Mouse (Mus musculus) lung, adult 2 months (tissue): Measurements from ENCODE around the gene Fli1. TPM values are rescaled to one million over a fixed set of nuclear protein-coding genes. Genes with fewer than 3 reads are reported as not detected.

ENCODE experiments used
- DNase-seq: peaks from one replicate; pipeline ENCODE4 v3.0.0; 2022
- H3K4me1 ChIP-seq: fragments of 200-500 bp; 2 replicates; pipeline ENCODE4 v1.6.1; 2011; ENCODE audit warnings: low read length; ENCODE audit not compliant: control insufficient read depth, insufficient read depth
- H3K4me3 ChIP-seq: fragments of 200-500 bp; replicated peaks from 2 replicates; pipeline ENCODE3; 2011; ENCODE audit warnings: low read depth, mild to moderate bottlenecking, control low read depth, low read length; ENCODE audit errors: extremely low read depth
- CTCF ChIP-seq: fragments of 200-500 bp; IDR thresholded peaks from 2 replicates; pipeline ENCODE4 v1.5.1; 2011; ENCODE audit warnings: mild to moderate bottlenecking, low read length, control low read depth; ENCODE audit not compliant: insufficient read depth
- POLR2A ChIP-seq: fragments of 200-500 bp; IDR thresholded peaks from 2 replicates; pipeline ENCODE4 v1.6.1; 2011; ENCODE audit warnings: low read depth, mild to moderate bottlenecking, control low read depth, low read length, borderline replicate concordance; ENCODE audit errors: extremely low read depth
- WGBS: fragments of 180-500 bp; shearing (Covaris S2); methylation state at CpG from one replicate; pipeline ENCODE4 v1.1.7; 2018; 5-methylcytosine and 5-hydroxymethylcytosine counted together
- polyA plus RNA-seq: library from polyadenylated mRNA; depleted of rRNA; stranded (reverse); fragments of >200 nt; gene quantifications from 2 replicates; pipeline ENCODE4 v1.2.3, GENCODE M21; 2012

Fli1 gene
- polyA plus RNA-seq, 1 experiment: 14.1 TPM

DNA sequence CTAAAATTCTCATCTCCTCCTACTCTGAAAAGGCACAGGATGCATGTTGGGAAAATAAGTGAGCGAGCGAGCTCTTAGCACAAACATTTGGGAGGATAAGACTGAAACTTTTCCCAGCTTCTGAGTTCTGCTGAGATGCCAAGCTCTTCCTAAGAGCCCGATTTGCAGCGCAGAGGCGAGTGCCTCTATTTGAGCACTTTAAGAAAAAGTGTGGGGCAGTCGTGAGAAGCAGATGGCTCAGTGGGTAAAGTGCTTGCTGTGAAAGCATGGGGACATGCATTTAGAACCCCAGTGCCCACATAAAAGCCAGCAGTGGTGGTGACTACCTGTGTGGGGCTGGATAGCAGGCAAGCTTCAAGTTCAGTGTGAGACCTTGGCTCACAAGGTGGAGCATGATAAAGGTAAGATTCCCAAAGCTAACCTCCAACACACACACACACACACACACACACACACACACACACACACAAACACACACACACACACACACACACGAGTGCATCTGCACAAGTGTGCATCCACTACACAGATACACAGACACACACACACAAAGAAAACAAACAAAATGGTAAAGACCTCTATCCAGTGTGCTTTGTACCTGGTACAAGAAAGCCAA lies 37.1 kb downstream of the Fli1 start:
- H3K4me3 ChIP-seq: no peak overlapping the region
- TF ChIP-seq CTCF (no peak), POLR2A (no peak)
- H3K4me1 ChIP-seq: peaks cover 42% of the 10 kb centered on the region
- WGBS: 73% methylated on average over 7 of the region's 7 CpGs
- DNase-seq: no peak

DNA sequence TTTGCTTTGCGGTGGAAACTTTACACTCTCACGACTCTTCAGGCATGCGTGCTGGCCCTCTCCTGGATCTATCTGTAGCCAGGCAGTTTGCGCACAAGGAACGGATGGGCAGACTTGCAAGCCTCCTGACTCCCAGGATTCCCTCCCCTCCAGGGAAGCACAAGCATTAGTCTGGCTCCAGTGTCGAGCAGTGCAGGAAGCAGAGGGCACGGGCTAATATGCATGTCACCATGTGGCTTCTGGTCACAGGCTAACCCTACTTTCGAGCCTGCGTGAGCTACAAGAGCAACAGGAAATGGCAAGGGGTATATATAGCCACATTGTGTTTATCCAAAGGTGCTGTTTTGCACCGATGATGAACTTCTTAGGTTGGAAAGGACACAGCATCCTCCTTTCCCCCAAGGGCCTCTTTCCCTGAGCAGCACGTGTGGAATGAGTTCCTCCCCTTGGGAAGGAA lies 38.6 kb downstream of the Fli1 start:
- TF ChIP-seq POLR2A: no peak
- TF ChIP-seq CTCF: no peak
- H3K4me3 ChIP-seq: no peak overlapping the region
- 34% methylated on average over 11 of the region's 11 CpGs for WGBS
- peaks cover 50% of the 10 kb centered on the region for H3K4me1 ChIP-seq
- no peak for DNase-seq

DNA sequence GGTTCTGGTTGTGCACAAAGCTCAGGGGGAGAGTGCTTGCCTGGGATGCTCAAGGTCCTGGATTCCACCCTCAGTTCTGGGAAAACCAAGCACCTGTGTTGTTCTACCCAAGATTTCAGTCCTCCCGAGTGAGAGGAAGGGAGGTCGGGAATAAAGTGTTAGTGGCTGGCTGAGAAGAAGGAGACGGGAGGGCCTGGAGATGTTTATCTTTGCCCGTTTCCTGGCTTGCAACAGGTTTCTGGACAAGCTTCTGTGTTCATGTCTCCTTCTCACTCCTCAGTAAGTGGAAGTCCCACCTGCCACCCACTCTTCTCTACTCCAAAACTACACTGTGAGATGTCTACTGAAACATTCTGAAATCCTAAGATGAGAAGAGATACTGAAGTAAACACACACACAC lies 39.2 kb downstream of the Fli1 start:
- Histone ChIP-seq H3K4me1 (peaks cover 48% of the 10 kb centered on the region), H3K4me3 (no peak overlapping the region)
- TF ChIP-seq POLR2A (no peak), CTCF (no peak)
- WGBS: 26% methylated on average over 4 of the region's 4 CpGs
- no peak for DNase-seq

DNA sequence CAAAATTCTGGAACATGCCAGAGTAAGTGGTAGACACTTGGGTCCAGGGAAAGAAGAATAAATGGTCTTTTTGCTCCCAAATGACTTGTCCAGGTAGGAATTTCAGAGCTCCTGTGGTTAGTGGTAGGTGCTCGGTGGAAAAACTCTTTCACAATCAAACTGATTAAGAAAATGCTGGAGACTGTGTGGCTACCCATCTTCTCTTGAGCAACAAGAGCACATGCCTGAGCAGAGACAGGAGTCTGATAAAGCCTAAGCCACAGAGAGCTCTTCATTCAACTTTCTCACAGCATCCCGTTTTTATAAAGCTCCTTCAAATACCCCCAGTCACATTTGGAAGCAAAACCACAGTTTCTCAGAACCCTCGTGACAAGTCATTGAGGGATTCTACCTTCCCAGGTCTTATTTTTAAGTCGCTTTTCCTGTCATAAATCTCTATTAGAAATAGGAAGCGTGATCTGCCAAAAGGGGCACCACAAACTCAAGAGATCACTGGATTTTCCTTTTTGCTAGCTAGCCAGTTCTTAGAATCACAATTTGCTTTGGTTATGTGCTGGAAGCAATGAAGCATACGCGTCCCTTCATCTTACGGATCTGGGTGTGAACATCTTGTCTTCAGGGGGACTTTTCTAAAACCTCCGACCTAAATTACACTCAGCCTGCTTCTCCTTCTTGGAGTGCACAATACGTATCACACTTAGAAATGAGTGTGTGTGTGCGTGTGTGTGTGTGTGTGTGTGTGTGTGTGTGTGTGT lies 40.2 kb downstream of the Fli1 start:
- Histone ChIP-seq H3K4me1 (peaks cover 44% of the 10 kb centered on the region), H3K4me3 (no peak overlapping the region)
- no peak for DNase-seq
- TF ChIP-seq CTCF (no peak), POLR2A (no peak)
- 67% methylated on average over 11 of the region's 11 CpGs for WGBS

DNA sequence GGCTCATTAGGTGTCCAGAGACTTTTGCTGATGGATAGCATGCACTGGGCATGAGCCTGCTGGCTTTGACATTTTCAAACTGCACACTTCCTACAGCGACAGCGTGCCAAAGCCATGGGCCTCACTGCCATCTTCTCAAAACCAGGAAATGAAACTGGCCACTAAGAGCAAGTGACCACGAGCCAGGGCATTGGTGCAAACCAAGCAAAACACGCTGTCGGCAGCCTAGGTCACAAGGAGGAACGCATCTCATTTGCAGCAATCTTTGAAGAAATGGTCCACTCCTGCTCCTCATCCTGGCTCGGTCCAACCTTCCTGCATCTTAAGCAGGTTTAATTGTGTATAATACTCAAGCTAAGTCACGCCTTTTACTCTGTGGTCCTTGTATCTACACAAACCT lies 41.8 kb downstream of the Fli1 start:
- WGBS: 74% methylated on average over 8 of the region's 8 CpGs
- DNase-seq: no peak
- H3K4me3 ChIP-seq: no peak overlapping the region
- no peak for TF ChIP-seq CTCF
- no peak for TF ChIP-seq POLR2A
- H3K4me1 ChIP-seq: peaks cover 33% of the 10 kb centered on the region

DNA sequence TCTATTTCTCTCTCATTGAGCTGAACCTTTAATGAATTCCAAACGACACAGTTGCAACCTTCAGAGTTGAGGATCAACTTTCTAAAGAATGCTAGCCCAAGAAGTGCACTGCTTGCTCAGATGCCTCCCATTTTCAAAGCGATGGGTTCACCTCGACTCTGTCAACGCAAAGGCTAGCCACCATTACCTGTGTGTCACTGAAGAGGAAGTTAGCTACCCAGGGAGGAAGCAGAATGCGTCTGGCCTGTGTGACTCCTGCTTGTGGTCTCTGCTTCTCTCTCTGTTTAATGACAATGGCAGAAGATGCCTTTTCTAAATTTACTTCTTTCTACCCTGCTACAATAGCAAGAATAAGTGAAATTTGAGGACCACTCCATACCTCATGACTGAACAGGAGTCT lies 42.6 kb downstream of the Fli1 start:
- TF ChIP-seq CTCF: no peak
- peaks cover 28% of the 10 kb centered on the region for H3K4me1 ChIP-seq
- 50% methylated on average over 5 of the region's 5 CpGs for WGBS
- DNase-seq: no peak
- no peak overlapping the region for H3K4me3 ChIP-seq

DNA sequence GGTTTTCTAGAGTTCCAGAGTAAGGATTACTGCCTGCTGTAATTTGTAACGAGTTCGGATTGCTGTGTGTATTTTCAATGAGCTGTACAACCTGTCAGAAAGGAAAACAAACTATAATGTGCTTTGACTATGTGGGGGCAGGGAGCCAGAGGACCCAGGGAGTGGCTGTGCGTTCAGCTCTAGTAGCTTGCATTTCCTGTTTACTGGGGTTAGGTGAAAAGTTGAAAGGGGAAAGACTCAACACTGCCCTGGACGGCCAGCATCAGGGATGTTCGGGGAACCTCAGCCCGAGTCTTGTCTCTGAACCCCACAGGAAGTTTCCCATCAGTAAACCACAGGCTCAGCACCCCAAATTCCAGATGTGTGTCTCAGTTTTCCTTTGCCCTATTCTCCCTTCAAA lies 43.2 kb downstream of the Fli1 start:
- no peak overlapping the region for H3K4me3 ChIP-seq
- 37% methylated on average over 6 of the region's 6 CpGs for WGBS
- DNase-seq: no peak
- H3K4me1 ChIP-seq: peaks cover 28% of the 10 kb centered on the region
- TF ChIP-seq CTCF (no peak), POLR2A (no peak)

DNA sequence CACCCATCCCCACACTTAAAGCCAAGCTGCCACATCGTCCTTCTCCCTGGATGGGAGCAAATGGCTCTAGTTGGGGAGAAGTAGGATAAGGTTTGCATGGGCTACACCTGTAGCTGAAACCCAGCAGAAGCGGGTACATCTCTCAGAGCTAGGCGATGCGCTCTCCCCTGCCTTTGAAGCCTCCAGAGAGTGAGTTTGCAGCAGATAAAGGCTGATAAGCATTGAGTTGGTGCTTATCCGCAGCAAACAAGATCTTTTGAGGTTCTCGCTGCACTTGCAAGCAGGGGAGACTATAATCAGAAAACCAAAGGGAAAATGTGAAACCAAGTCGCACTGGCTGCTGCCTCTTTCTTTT lies 47.0 kb downstream of the Fli1 start:
- H3K4me1 ChIP-seq: peaks cover 11% of the 10 kb centered on the region
- no peak for DNase-seq

DNA sequence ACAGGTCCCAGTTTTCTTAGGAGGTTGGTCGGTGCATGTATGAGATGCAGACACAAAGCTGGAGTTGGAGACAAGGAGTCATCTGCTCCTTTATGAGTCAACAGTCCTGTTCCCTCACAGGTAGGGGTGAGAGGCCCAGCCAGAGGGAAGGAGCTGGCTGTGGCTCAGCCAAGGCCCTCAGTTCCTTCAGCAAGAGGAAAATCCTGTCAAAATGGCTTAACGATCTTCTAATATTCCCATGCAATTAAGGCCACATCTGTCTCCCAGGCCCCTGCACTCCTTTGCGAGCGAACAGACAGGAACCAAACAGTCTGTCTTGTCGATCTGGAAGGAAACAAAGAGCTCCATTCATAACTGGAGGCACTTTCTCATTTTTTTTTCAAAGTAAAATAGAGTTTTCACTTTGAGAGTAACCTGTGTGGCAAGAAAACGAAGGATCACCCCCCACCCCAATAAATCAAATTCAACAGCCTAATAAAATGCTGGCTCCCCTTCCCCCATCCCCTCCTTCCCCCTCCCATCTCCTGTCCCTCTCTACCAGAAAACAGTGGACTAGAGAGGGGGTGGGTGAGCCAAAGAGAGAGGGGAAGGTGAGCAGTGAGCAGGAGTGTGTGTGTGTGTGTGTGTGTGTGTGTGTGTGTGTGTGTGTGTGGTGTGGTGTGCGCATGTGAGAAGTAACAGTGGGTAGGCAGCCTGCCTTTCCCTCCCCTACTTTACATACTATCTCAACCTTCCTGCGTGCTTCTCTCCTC lies 47.6 kb downstream of the Fli1 start:
- H3K4me3 ChIP-seq: no peak overlapping the region
- 45% methylated on average over 8 of the region's 8 CpGs for WGBS
- no peak for DNase-seq
- TF ChIP-seq POLR2A (no peak), CTCF (no peak)
- peaks cover 11% of the 10 kb centered on the region for H3K4me1 ChIP-seq

More for the DNA sequence above, 47.0 kb downstream of the Fli1 start:
- TF ChIP-seq CTCF (no peak), POLR2A (no peak)
- 54% methylated on average over 7 of the region's 7 CpGs for WGBS
- H3K4me3 ChIP-seq: no peak overlapping the region
